Mouse (Mus musculus): ENCODE measurements around the gene Gm11563.

DNA sequence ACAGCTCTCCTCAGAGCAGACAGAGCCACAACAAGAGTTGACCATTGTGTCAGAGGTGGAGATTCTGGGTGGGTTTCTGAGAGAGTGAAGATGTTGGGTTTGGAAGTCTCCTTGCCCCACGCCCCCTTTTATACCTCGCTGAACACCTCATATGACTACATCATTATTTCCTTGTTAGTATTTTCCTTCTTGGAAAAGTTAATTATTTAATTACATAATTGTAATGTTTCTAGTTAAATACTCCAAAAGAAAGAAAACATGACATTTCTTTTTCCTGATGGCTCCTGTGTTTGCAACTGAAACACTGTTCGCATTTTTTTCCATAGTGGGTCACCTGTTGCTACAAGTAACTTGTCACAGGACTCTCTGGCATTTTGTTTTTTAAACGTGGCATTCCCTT lies 30.6 kb downstream of the Gm11563 start, which contains the start of gene Krtap4-1:
- no peak for TF ChIP-seq CTCF (IDR thresholded peaks at IDR 0.05; ENCODE audit: borderline replicate concordance, insufficient read depth, low read length)
- TF ChIP-seq POLR2A (IDR thresholded peaks at IDR 0.05; ENCODE audit: low read depth, low read length), result no peak

Measured in embryonic fibroblast, embryonic 13.5 days (primary cell).